Mouse (Mus musculus) adrenal gland, postnatal 10 days (tissue): Measurements from ENCODE around the gene Arhgef15. TPM values are rescaled to one million over a fixed set of nuclear protein-coding genes. Genes with fewer than 3 reads are reported as not detected.
"Not testable (repeated sequence)": the region's sequence is repeated elsewhere in the genome, so short reads cannot be mapped to it uniquely, and the experiment has no call there.

Experiments
- DNase-seq: peaks from one replicate; pipeline ENCODE4 v3.0.0; 2021; ENCODE audit warnings: mixed read lengths
- long read RNA-seq, 2 experiments: library from polyadenylated mRNA; stranded (forward); transcript quantifications; one replicate each; pipeline ENCODE4 v2.0.0; 2021
- total RNA-seq, 2 experiments: library from RNA; stranded (reverse); gene quantifications; 2 replicates each; pipeline ENCODE4 v1.2.3; 2021

Arhgef15 gene
- 10 to 100 TPM; 25.4 to 35.9 TPM for total RNA-seq
- long read RNA-seq, experiment 1, full-length matches to known transcripts = 6 of 35 reads
- long read RNA-seq, experiment 1, partial matches to known transcripts = 16 of 35 reads
- long read RNA-seq, experiment 1, other reads (novel, unspliced or antisense) = 13 of 35 reads
- long read RNA-seq, experiment 2, full-length matches to known transcripts = 4 of 28 reads
- long read RNA-seq, experiment 2, partial matches to known transcripts = 9 of 28 reads
- long read RNA-seq, experiment 2, other reads (novel, unspliced or antisense) = 15 of 28 reads

GRCm38 (mm10) chr11:68957308-68957707 is at the start of gene Arhgef15:
Gene Arhgef15 (minus strand): TSS chr11:68957480.
- no peak for DNase-seq

- not testable (repeated sequence) for DNase-seq
These were observed 49.3 kb upstream of the Arhgef15 start for GRCm38 (mm10) chr11:69006575-69006974.

GRCm38 (mm10) chr11:69005193-69005592 is 47.9 kb upstream of the Arhgef15 start:
- DNase-seq = no peak

- DNase-seq = peak; percentile 67
These were observed 46.3 kb upstream of the Arhgef15 start for GRCm38 (mm10) chr11:69003592-69003991.

- not testable (repeated sequence) for DNase-seq
These were observed 45.5 kb upstream of the Arhgef15 start for GRCm38 (mm10) chr11:69002782-69003181.

GRCm38 (mm10) chr11:68997080-68997479 is 39.8 kb upstream of the Arhgef15 start:
- no peak for DNase-seq

GRCm38 (mm10) chr11:68994377-68994776 is 37.1 kb upstream of the Arhgef15 start:
- no peak for DNase-seq

GRCm38 (mm10) chr11:68993122-68993521 is 35.8 kb upstream of the Arhgef15 start:
- DNase-seq = peak; percentile 54

- peak; percentile 52 for DNase-seq
These were observed 31.1 kb upstream of the Arhgef15 start for GRCm38 (mm10) chr11:68988341-68988740.

- no peak for DNase-seq
These were observed 30.1 kb upstream of the Arhgef15 start for GRCm38 (mm10) chr11:68987365-68987882.

GRCm38 (mm10) chr11:68982639-68983369 is 25.5 kb upstream of the Arhgef15 start:
- DNase-seq = peak; percentile 88

- DNase-seq = no peak
These were observed 23.6 kb upstream of the Arhgef15 start for GRCm38 (mm10) chr11:68980919-68981318.

- DNase-seq = no peak
These were observed 22.0 kb upstream of the Arhgef15 start for GRCm38 (mm10) chr11:68979320-68979733.

- no peak for DNase-seq
These were observed 18.3 kb upstream of the Arhgef15 start for GRCm38 (mm10) chr11:68975601-68976000.

GRCm38 (mm10) chr11:68975085-68975484 is 17.8 kb upstream of the Arhgef15 start, which contains the start of gene Rangrf:
Gene Rangrf (minus strand): TSS chr11:68975185.
- DNase-seq = no peak

- no peak for DNase-seq
These were observed 16.8 kb upstream of the Arhgef15 start for GRCm38 (mm10) chr11:68974059-68974450.

- peak; percentile 94 for DNase-seq
These were observed 16.2 kb upstream of the Arhgef15 start for GRCm38 (mm10) chr11:68973250-68974058.

GRCm38 (mm10) chr11:68970232-68970631 is 13.0 kb upstream of the Arhgef15 start:
- peak; percentile 77 for DNase-seq

- no peak for DNase-seq
These were observed 11.5 kb upstream of the Arhgef15 start for GRCm38 (mm10) chr11:68968752-68969151.

GRCm38 (mm10) chr11:68967337-68968282 is 10.3 kb upstream of the Arhgef15 start, which contains the start of gene Slc25a35:
Gene Slc25a35 (plus strand): TSS chr11:68968131.
- DNase-seq = peak; percentile 95

- no peak for DNase-seq
These were observed 9.3 kb upstream of the Arhgef15 start for GRCm38 (mm10) chr11:68966554-68966953.
